24 mouse cellular contexts compared by ENCODE assay signal in the genomic region with DNA sequence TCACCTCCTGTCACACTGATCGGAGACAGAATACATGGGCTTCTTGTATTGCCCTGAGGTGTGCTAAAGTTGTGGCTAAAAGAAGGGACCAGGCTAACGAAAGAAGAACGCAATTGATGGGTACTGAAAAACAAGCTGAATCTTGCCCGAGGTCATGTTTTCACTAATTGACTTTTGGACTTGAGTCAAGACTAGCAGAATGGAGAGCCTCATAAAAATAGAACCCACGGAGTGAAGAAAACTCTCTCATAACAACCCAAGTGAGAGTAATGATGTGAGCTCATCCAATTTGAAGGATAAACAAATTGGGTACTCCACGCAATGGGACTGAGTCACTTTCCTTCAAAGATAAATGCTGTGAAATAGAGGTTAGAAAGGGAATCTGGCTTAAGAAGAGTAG. TPM values are rescaled to one million over a fixed set of nuclear protein-coding genes. Genes with fewer than 3 reads are reported as not detected.
DNase-seq lines count a peak whose midpoint lies in the region; ATAC-seq and TF ChIP-seq lines count a peak whose summit lies in the region.
"Had no signal": no experiment of that assay in that cellular context is flagged by ENCODE, and none has a peak within 500 bp of the region (broad histone marks: within the 10 kb centered on the region; RNA-seq: fewer than 3 reads in every experiment).

No protein-coding gene starts in this region.

- POLR2A ChIA-PET in Patski (lab: Charles Lee) = no interaction called here

- H3K9me3 ChIP-seq in kidney, embryonic 16.5 days (ENCODE audit: low read length) = no peaks in the 10 kb centered on the region
- H3K9me3 ChIP-seq in CH12.LX (replicated peaks; ENCODE audit: low read length) = no peaks in the 10 kb centered on the region
- H3K9me3 ChIP-seq in hindbrain, postnatal 0 days (ENCODE audit: low read length) = no peaks in the 10 kb centered on the region
- H3K9me3 ChIP-seq: embryonic facial prominence, embryonic 12.5 days; forebrain, embryonic 12.5 days; heart, embryonic 10.5 days; heart, embryonic 15.5 days; hindbrain, embryonic 13.5 days; intestine, embryonic 15.5 days had no signal

- H3K4me3 ChIP-seq in kidney, adult 2 months (ENCODE audit: insufficient read depth, low read depth, low read length) = no peak overlapping the region
- H3K4me3 ChIP-seq in kidney, embryonic 16.5 days (ENCODE audit: low read length) = no peak overlapping the region
- H3K4me3 ChIP-seq in CH12.LX (replicated peaks in 1 of 3; ENCODE audit: low read depth in 2 of 3, low read length in 2 of 3, poor library complexity in 1 of 3) = no peak overlapping the region
- H3K4me3 ChIP-seq in embryonic fibroblast, embryonic 13.5 days (ENCODE audit: insufficient read depth, low read length) = no peak overlapping the region
- H3K4me3 ChIP-seq in hindbrain, postnatal 0 days (ENCODE audit: low read length) = no peak overlapping the region
- H3K4me3 ChIP-seq: embryonic facial prominence, embryonic 12.5 days; forebrain, embryonic 12.5 days; heart, embryonic 10.5 days; heart, embryonic 15.5 days; hindbrain, embryonic 13.5 days; intestine, embryonic 15.5 days had no signal

- DNase-seq in kidney, adult 2 months = peak; percentile 42
- no peak for DNase-seq in CH12.LX (ENCODE audit: extremely low read depth)
- DNase-seq in Patski (ENCODE audit: low read depth, low spot score) = peak; percentile 86
- DNase-seq in gastrocnemius, postnatal 4 days (ENCODE audit: low spot score in 2 of 2) = no peak
- no peak for DNase-seq in hindbrain, postnatal 0 days (ENCODE audit: low spot score)
- DNase-seq: adrenal gland, adult 2 months; adrenal gland, postnatal 36 days; cerebellum, adult 11-12 months; cerebellum, adult 9-10 months; cerebellum, postnatal 25 days; gastrocnemius, postnatal 25 days; heart, adult 18-20 months; heart, postnatal 14 days had no signal

- no peaks in the 10 kb centered on the region for H3K79me2 ChIP-seq in CH12.LX (replicated peaks; ENCODE audit: control insufficient read depth, extremely low read depth, insufficient read depth, poor library complexity, severe bottlenecking)

- CTCF ChIA-PET in Patski (lab: Charles Lee) = interaction anchor here (1.0 to 1.6 kb wide), 8 partner anchors 9 to 55 kb away, joined by 3 to 4 read pairs (median 3); a partner anchor contains a TSS

- in situ Hi-C loops in CH12.LX (cut with MboI; ENCODE audit: low pct_ligation_motif_present, low pct_unique_long_range_greater_than_20kb, low sequenced_read_pairs) (no loop called here), Patski (cut with MboI; ENCODE audit: low pct_unique_long_range_greater_than_20kb) (no loop called here)

- H3K4me2 ChIP-seq in kidney, embryonic 16.5 days (replicated peaks; ENCODE audit: low read depth, low read length) = no peak overlapping the region
- peak overlapping the region; percentile 44; the same call in 1 of the 2 replicates for H3K4me2 ChIP-seq in CH12.LX (ENCODE audit: insufficient read depth, low read depth, poor library complexity, severe bottlenecking)
- no peak overlapping the region for H3K4me2 ChIP-seq in hindbrain, postnatal 0 days (ENCODE audit: low read depth, low read length)
- H3K4me2 ChIP-seq: embryonic facial prominence, embryonic 12.5 days; forebrain, embryonic 12.5 days; heart, embryonic 15.5 days; hindbrain, embryonic 13.5 days; intestine, embryonic 15.5 days had no signal

- dilution Hi-C loops in CH12.LX (cut with MboI; ENCODE audit: extremely low pct_ligation_motif_present, extremely low pct_unique_long_range_greater_than_20kb, low sequenced_read_pairs) = no loop called here

- no peak for TF ChIP-seq EP300 in CH12.LX (IDR thresholded peaks at IDR 0.05; ENCODE audit: low read length)

- TF ChIP-seq CTCF in kidney, adult 2 months (conservative IDR thresholded peaks at IDR 0.05; ENCODE audit: insufficient read depth, insufficient read length, low read depth, low read length) = no peak
- TF ChIP-seq CTCF in CH12.LX (conservative IDR thresholded peaks at IDR 0.05 in 1 of 2, IDR thresholded peaks at IDR 0.05 in 1 of 2; ENCODE audit: low read depth in 2 of 2, low read length in 2 of 2) (no peak), Patski (IDR thresholded peaks at IDR 0.05) (no peak)
- no peak for TF ChIP-seq CTCF in embryonic fibroblast, embryonic 13.5 days (IDR thresholded peaks at IDR 0.05; ENCODE audit: borderline replicate concordance, insufficient read depth, low read length)
- TF ChIP-seq CTCF in hindbrain, postnatal 0 days (IDR thresholded peaks at IDR 0.05; ENCODE audit: low read depth) = no peak

- H3K36me3 ChIP-seq in kidney, adult 2 months (ENCODE audit: control insufficient read depth, insufficient read depth, low read length) = no peaks in the 10 kb centered on the region
- H3K36me3 ChIP-seq in kidney, embryonic 16.5 days (ENCODE audit: insufficient read depth, low read length) = no peaks in the 10 kb centered on the region
- H3K36me3 ChIP-seq in CH12.LX (replicated peaks in 1 of 2; ENCODE audit: control insufficient read depth in 1 of 2, insufficient read depth in 1 of 2, low read length in 1 of 2) = no peaks in the 10 kb centered on the region
- no peaks in the 10 kb centered on the region for H3K36me3 ChIP-seq in hindbrain, postnatal 0 days (ENCODE audit: insufficient read depth, low read length)
- H3K36me3 ChIP-seq: embryonic facial prominence, embryonic 12.5 days; forebrain, embryonic 12.5 days; heart, embryonic 10.5 days; heart, embryonic 15.5 days; hindbrain, embryonic 13.5 days; intestine, embryonic 15.5 days had no signal

- ATAC-seq in kidney, embryonic 16.5 days (ENCODE audit: low FRiP score, low TSS enrichment) = no peak
- no peak for ATAC-seq in Patski
- ATAC-seq in hindbrain, postnatal 0 days = no peak
- ATAC-seq: activated CD4-positive, CD25-positive, alpha-beta regulatory T cell, adult 4 months; forebrain, embryonic 16.5 days; intestine, embryonic 15.5 days had no signal

- TF ChIP-seq RAD21 in CH12.LX (IDR thresholded peaks at IDR 0.05; ENCODE audit: low read depth, low read length) = no peak

- no peaks in the 10 kb centered on the region for H3K27me3 ChIP-seq in kidney, adult 2 months (replicated peaks; ENCODE audit: control insufficient read depth, insufficient read depth, low read length)
- H3K27me3 ChIP-seq in kidney, embryonic 16.5 days (ENCODE audit: insufficient read depth, low read length) = no peaks in the 10 kb centered on the region
- H3K27me3 ChIP-seq in CH12.LX (replicated peaks) (no peaks in the 10 kb centered on the region), Patski (no peaks in the 10 kb centered on the region)
- H3K27me3 ChIP-seq in hindbrain, postnatal 0 days (ENCODE audit: insufficient read depth, low read length) = no peaks in the 10 kb centered on the region
- H3K27me3 ChIP-seq: embryonic facial prominence, embryonic 12.5 days; forebrain, embryonic 12.5 days; heart, embryonic 15.5 days; hindbrain, embryonic 13.5 days; intestine, embryonic 15.5 days had no signal

- H3K4me1 ChIP-seq in kidney, adult 2 months (ENCODE audit: control insufficient read depth, insufficient read depth, low read length) = peaks cover 2% of the 10 kb centered on the region; the same call in 1 of the 2 replicates
- H3K4me1 ChIP-seq in kidney, embryonic 16.5 days (ENCODE audit: insufficient read depth, low read length) = 0 out of 2 replicates have a peak, but pooled peaks cover 11% of the 10 kb centered on the region
- peaks cover 0 to 3% of the 10 kb centered on the region in 2 experiments; a peak in 1 of 4 replicates for H3K4me1 ChIP-seq in CH12.LX (ENCODE audit: control insufficient read depth in 1 of 2, insufficient read depth in 2 of 2)
- peaks cover 2% of the 10 kb centered on the region for H3K4me1 ChIP-seq in embryonic fibroblast, embryonic 13.5 days (ENCODE audit: control insufficient read depth, insufficient read depth, low read length)
- no peaks in the 10 kb centered on the region for H3K4me1 ChIP-seq in hindbrain, postnatal 0 days (ENCODE audit: insufficient read depth, low read length)
- H3K4me1 ChIP-seq: heart, embryonic 10.5 days; heart, embryonic 15.5 days; intestine, embryonic 15.5 days had no signal

- H3K27ac ChIP-seq in kidney, adult 2 months (ENCODE audit: insufficient read depth, low read depth, low read length) = no peak overlapping the region
- no peak overlapping the region for H3K27ac ChIP-seq in kidney, embryonic 16.5 days (ENCODE audit: low read length)
- no peak overlapping the region for H3K27ac ChIP-seq in CH12.LX (ENCODE audit: insufficient read depth, low read depth)
- peak overlapping the region; percentile 19; the same call in 1 of the 2 replicates for H3K27ac ChIP-seq in embryonic fibroblast, embryonic 13.5 days (ENCODE audit: insufficient read depth, low read length)
- no peak overlapping the region for H3K27ac ChIP-seq in hindbrain, postnatal 0 days
- H3K27ac ChIP-seq: embryonic facial prominence, embryonic 12.5 days; forebrain, embryonic 12.5 days; heart, embryonic 10.5 days; heart, embryonic 15.5 days; hindbrain, embryonic 13.5 days; intestine, embryonic 15.5 days had no signal

- no peak for TF ChIP-seq POLR2A in kidney, adult 2 months (IDR thresholded peaks at IDR 0.05; ENCODE audit: low read depth, low read length)
- TF ChIP-seq POLR2A in CH12.LX (IDR thresholded peaks at IDR 0.05; ENCODE audit: low read depth, low read length) = no peak
- TF ChIP-seq POLR2A in embryonic fibroblast, embryonic 13.5 days (IDR thresholded peaks at IDR 0.05; ENCODE audit: low read depth, low read length) = no peak

- no peak overlapping the region for H3K9ac ChIP-seq in kidney, embryonic 16.5 days (replicated peaks; ENCODE audit: low read length)
- H3K9ac ChIP-seq in CH12.LX (ENCODE audit: insufficient read depth, low read depth) = no peak overlapping the region
- no peak overlapping the region for H3K9ac ChIP-seq in hindbrain, postnatal 0 days (replicated peaks; ENCODE audit: low read length)
- H3K9ac ChIP-seq: embryonic facial prominence, embryonic 12.5 days; forebrain, embryonic 12.5 days; heart, embryonic 15.5 days; hindbrain, embryonic 13.5 days; intestine, embryonic 15.5 days had no signal

- WGBS in kidney, adult 2 months = 60% methylated on average over 6 of the region's 6 CpGs
- WGBS in kidney, embryonic 16.5 days = 60% methylated on average over 6 of the region's 6 CpGs
- WGBS in hindbrain, postnatal 0 days = 66% methylated on average over 6 of the region's 6 CpGs

TF ChIP-seq in CH12.LX, 34 proteins besides CTCF, POLR2A, EP300 and RAD21 (continues in another document):
- peak; percentile 40; the same call in 1 of the 2 replicates for TF ChIP-seq IRF4 (IDR thresholded peaks at IDR 0.05; ENCODE audit: low read depth, low read length)
- TF ChIP-seq ZC3H11A (IDR thresholded peaks at IDR 0.05; ENCODE audit: low read depth, low read length) = no peak

RNA-seq across cellular contexts. Expression of a gene that starts 55.0 kb away (rescaled TPM):
- 27.0 and 30.9 TPM in 2 replicates for polyA plus RNA-seq in kidney, adult 2 months (2012; rRNA removed)
- polyA plus RNA-seq in kidney, embryonic 16.5 days (2015; fragmentation: Nextera tagmentation; extraction: Ambion mirVana) = 18.5 and 18.6 TPM in 2 replicates
- total RNA-seq in CH12.LX (2012; rRNA removed) (not detected in 2 replicates), CH12.LX (2014; rRNA removed) (not detected in 2 replicates)
- polyA plus RNA-seq in CH12.LX (2012; ENCODE audit: insufficient read length, low read depth) (not detected in 2 replicates), Patski (2021) (136 TPM)
- polyA plus RNA-seq in embryonic fibroblast, embryonic 13.5 days (2011; ENCODE audit: insufficient read length, low read depth, missing spikeins) = 527 and 533 TPM in 2 replicates
- under 1 TPM; 0.36 to 0.42 TPM for total RNA-seq in gastrocnemius, postnatal 4 days (2021)
- 6.3 and 12.8 TPM in 2 replicates for total RNA-seq in hindbrain, postnatal 0 days (2014; rRNA removed)
- polyA plus RNA-seq in hindbrain, postnatal 0 days (2015; fragmentation: Nextera tagmentation; extraction: Ambion mirVana) = 6.2 and 6.5 TPM in 2 replicates
- total RNA-seq: hematopoietic stem cell, adult 5-6 weeks had no signal
- polyA plus RNA-seq: activated CD4-positive, CD25-positive, alpha-beta regulatory T cell, adult 4 months had no signal

Comparison
In these comparisons a context has a peak if more than half of its experiments do, and no peak if none do; other contexts are left out.
1. DNase-seq: peak in kidney, adult 2 months (single experiment) and Patski (single experiment); none in CH12.LX (single experiment), gastrocnemius, postnatal 4 days (0 of 2) and hindbrain, postnatal 0 days (single experiment).